29 mouse cellular contexts compared by ENCODE assay signal in the genomic region with DNA sequence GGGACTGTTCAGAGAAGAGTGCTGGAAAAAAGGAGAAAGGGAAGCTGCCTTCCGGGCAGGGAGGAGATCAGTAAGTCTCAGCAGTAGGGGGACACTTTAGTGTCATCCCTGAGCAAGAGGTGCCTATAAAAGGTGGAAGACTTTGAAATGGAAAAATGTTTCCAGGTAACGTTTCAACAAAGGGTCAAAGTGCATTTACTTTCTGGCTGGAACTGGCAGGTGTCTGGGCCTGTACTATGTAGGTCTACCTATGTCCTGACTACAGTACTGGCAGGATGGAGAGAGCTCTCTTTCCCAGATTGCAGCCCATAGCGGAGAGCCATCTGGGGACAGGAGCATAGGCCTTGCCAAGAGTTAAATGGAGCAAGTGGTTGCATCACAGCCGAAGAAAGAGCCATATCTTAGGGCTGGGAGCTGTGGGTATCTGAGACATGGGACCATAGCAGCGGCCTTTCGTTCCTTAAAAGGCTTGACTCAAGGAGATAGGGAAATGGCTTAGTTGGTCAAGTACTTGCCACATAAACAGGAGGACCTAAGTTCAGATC. TPM values are rescaled to one million over a fixed set of nuclear protein-coding genes. Genes with fewer than 3 reads are reported as not detected.
DNase-seq lines count a peak whose midpoint lies in the region; ATAC-seq lines count a peak whose summit lies in the region.
"Had no signal": no experiment of that assay in that cellular context is flagged by ENCODE, and none has a peak within 500 bp of the region (broad histone marks: within the 10 kb centered on the region; RNA-seq: fewer than 3 reads in every experiment).

No protein-coding gene starts in this region.

- peaks cover 7% of the 10 kb centered on the region for H3K36me3 ChIP-seq in intestine, embryonic 16.5 days (ENCODE audit: control insufficient read depth, insufficient read depth, low read length)
- H3K36me3 ChIP-seq in intestine, embryonic 15.5 days: peaks cover 9% of the 10 kb centered on the region; the same call in 1 of the 2 replicates
- H3K36me3 ChIP-seq in liver, embryonic 15.5 days (replicated peaks): peaks cover 23% of the 10 kb centered on the region

- H3K27me3 ChIP-seq in intestine, embryonic 16.5 days (replicated peaks; ENCODE audit: control insufficient read depth, insufficient read depth, low read length): no peaks in the 10 kb centered on the region
- no peaks in the 10 kb centered on the region for H3K27me3 ChIP-seq in intestine, embryonic 15.5 days (replicated peaks)
- H3K27me3 ChIP-seq in liver, embryonic 15.5 days: no peaks in the 10 kb centered on the region
- H3K27me3 ChIP-seq: CH12.LX; embryonic facial prominence, embryonic 12.5 days; forebrain, embryonic 13.5 days; midbrain, embryonic 15.5 days; neural tube, embryonic 15.5 days had no signal

- 80% methylated on average over 6 of the region's 6 CpGs for WGBS in intestine, embryonic 16.5 days
- WGBS in intestine, embryonic 15.5 days: 79% methylated on average over 6 of the region's 6 CpGs
- WGBS in liver, embryonic 15.5 days (ENCODE audit: insufficient replicate concordance): 78% methylated on average over 6 of the region's 6 CpGs

- peaks cover 4% of the 10 kb centered on the region; the same call in 1 of the 2 replicates for H3K4me1 ChIP-seq in intestine, embryonic 16.5 days (ENCODE audit: control insufficient read depth, insufficient read depth, low read length)
- H3K4me1 ChIP-seq in intestine, embryonic 15.5 days (replicated peaks): peaks cover 5% of the 10 kb centered on the region; the same call in 1 of the 2 replicates
- peaks cover 18% of the 10 kb centered on the region for H3K4me1 ChIP-seq in liver, embryonic 15.5 days (replicated peaks)

- H3K4me3 ChIP-seq in intestine, embryonic 16.5 days (ENCODE audit: low read length): no peak overlapping the region
- H3K4me3 ChIP-seq in intestine, embryonic 15.5 days (replicated peaks): no peak overlapping the region
- H3K4me3 ChIP-seq in liver, embryonic 15.5 days (replicated peaks): no peak overlapping the region
- H3K4me3 ChIP-seq: embryonic facial prominence, embryonic 12.5 days; erythroblast, embryonic 14.5 days; forebrain, embryonic 13.5 days; limb, embryonic 10.5 days; midbrain, embryonic 15.5 days; neural tube, embryonic 15.5 days had no signal

- H3K9ac ChIP-seq in intestine, embryonic 16.5 days (ENCODE audit: low read depth, low read length): no peak overlapping the region
- no peak overlapping the region for H3K9ac ChIP-seq in intestine, embryonic 15.5 days
- H3K9ac ChIP-seq in liver, embryonic 15.5 days: no peak overlapping the region
- H3K9ac ChIP-seq: embryonic facial prominence, embryonic 12.5 days; forebrain, embryonic 13.5 days; hindbrain, embryonic 14.5 days; midbrain, embryonic 15.5 days; neural tube, embryonic 15.5 days had no signal

- no peaks in the 10 kb centered on the region for H3K9me3 ChIP-seq in intestine, embryonic 16.5 days (ENCODE audit: control insufficient read depth, low read length)
- no peaks in the 10 kb centered on the region for H3K9me3 ChIP-seq in intestine, embryonic 15.5 days
- no peaks in the 10 kb centered on the region for H3K9me3 ChIP-seq in liver, embryonic 15.5 days (replicated peaks)
- H3K9me3 ChIP-seq: embryonic facial prominence, embryonic 12.5 days; forebrain, embryonic 13.5 days; limb, embryonic 10.5 days; midbrain, embryonic 15.5 days; neural tube, embryonic 15.5 days had no signal

- peak overlapping the region; percentile 47 for H3K27ac ChIP-seq in intestine, embryonic 16.5 days (ENCODE audit: low read length)
- no peak overlapping the region for H3K27ac ChIP-seq in intestine, embryonic 15.5 days
- peak overlapping the region; percentile 12 for H3K27ac ChIP-seq in liver, embryonic 15.5 days (replicated peaks)
- H3K27ac ChIP-seq: embryonic facial prominence, embryonic 12.5 days; forebrain, embryonic 13.5 days; hindbrain, embryonic 14.5 days; limb, embryonic 10.5 days; midbrain, embryonic 15.5 days; neural tube, embryonic 15.5 days had no signal

- no peak for ATAC-seq in cerebellum, adult (ENCODE audit: insufficient number of reproducible peaks, low FRiP score, low TSS enrichment)
- ATAC-seq in intestine, embryonic 16.5 days: no peak
- no peak for ATAC-seq in intestine, embryonic 15.5 days
- ATAC-seq in liver, embryonic 15.5 days (ENCODE audit: insufficient read depth): no peak
- ATAC-seq: forebrain, embryonic 13.5 days; midbrain, embryonic 15.5 days had no signal

- no peak overlapping the region for H3K4me2 ChIP-seq in intestine, embryonic 16.5 days (ENCODE audit: low read depth, low read length)
- H3K4me2 ChIP-seq in intestine, embryonic 15.5 days (replicated peaks): no peak overlapping the region
- no peak overlapping the region for H3K4me2 ChIP-seq in liver, embryonic 15.5 days
- H3K4me2 ChIP-seq: embryonic facial prominence, embryonic 12.5 days; forebrain, embryonic 13.5 days; hindbrain, embryonic 14.5 days; midbrain, embryonic 15.5 days; neural tube, embryonic 15.5 days had no signal

- DNase-seq in cerebellum, postnatal 14 days: peak; percentile 29 to 50
- peak; percentile 85 for DNase-seq in adipocyte (ENCODE audit: low spot score)
- no peak for DNase-seq in gastrocnemius, postnatal 25 days
- DNase-seq: cerebellum, adult 11 months; gastrocnemius, postnatal 14 days; heart, postnatal 14 days; kidney, postnatal 14 days; lung, adult 2 months; thymus, adult 18-20 months had no signal

RNA-seq across cellular contexts. Expression of gene Leap2, which starts 2.8 kb away (rescaled TPM):
- 17.8 and 52.6 TPM in 2 replicates for polyA plus RNA-seq in intestine, embryonic 16.5 days (2015; fragmentation: Nextera tagmentation; extraction: Ambion mirVana)
- polyA plus RNA-seq in intestine, embryonic 15.5 days (2015; fragmentation: Nextera tagmentation; extraction: Ambion mirVana): 7.3 and 12.9 TPM in 2 replicates
- 49.7 and 54.7 TPM in 2 replicates for polyA plus RNA-seq in liver, embryonic 15.5 days (2015; fragmentation: Nextera tagmentation; extraction: Ambion mirVana)
- total RNA-seq in gastrocnemius, postnatal 25 days (2021): not detected
- total RNA-seq: CH12.LX; gastrocnemius, postnatal 14 days; heart, postnatal 14 days; layer of hippocampus, adult 8-10 months; left cerebral cortex, adult 18-20 months; MEL had no signal
- polyA plus RNA-seq: brain, embryonic 14.5 days; erythroblast, embryonic 14.5 days; forebrain, embryonic 13.5 days; hindbrain, embryonic 14.5 days; intestine, embryonic 14.5 days; limb, embryonic 10.5 days; lung, adult 2 months; neural tube, embryonic 15.5 days; spleen, adult 2 months; urinary bladder, adult 2 months had no signal

RNA-seq across cellular contexts. Expression of gene Uqcrq, which starts 4.8 kb away (rescaled TPM):
- 1,029 and 1,034 TPM in 2 replicates for polyA plus RNA-seq in intestine, embryonic 16.5 days (2015; fragmentation: Nextera tagmentation; extraction: Ambion mirVana)
- polyA plus RNA-seq in intestine, embryonic 15.5 days (2015; fragmentation: Nextera tagmentation; extraction: Ambion mirVana): 791 and 876 TPM in 2 replicates
- polyA plus RNA-seq in liver, embryonic 15.5 days (2015; fragmentation: Nextera tagmentation; extraction: Ambion mirVana): 473 and 512 TPM in 2 replicates
- 1,000 to 10,000 TPM; 1,448 to 1,479 TPM for total RNA-seq in gastrocnemius, postnatal 25 days (2021)

RNA-seq across cellular contexts. Expression of gene Gdf9, which starts 5.0 kb away (rescaled TPM):
- 0.99 and 1.4 TPM in 2 replicates for polyA plus RNA-seq in intestine, embryonic 16.5 days (2015; fragmentation: Nextera tagmentation; extraction: Ambion mirVana)
- polyA plus RNA-seq in intestine, embryonic 15.5 days (2015; fragmentation: Nextera tagmentation; extraction: Ambion mirVana): 1.3 and 1.6 TPM in 2 replicates
- polyA plus RNA-seq in liver, embryonic 15.5 days (2015; fragmentation: Nextera tagmentation; extraction: Ambion mirVana): 0.13 and 0.24 TPM in 2 replicates
- total RNA-seq in gastrocnemius, postnatal 25 days (2021): under 1 TPM; 0.20 to 0.54 TPM
- polyA plus RNA-seq: erythroblast, embryonic 14.5 days had no signal

RNA-seq across cellular contexts. Expression of gene Gm10447, which starts 31.1 kb away (rescaled TPM):
- polyA plus RNA-seq in intestine, embryonic 16.5 days (2015; fragmentation: Nextera tagmentation; extraction: Ambion mirVana): 0.06 and 0.07 TPM in 2 replicates
- polyA plus RNA-seq in intestine, embryonic 15.5 days (2015; fragmentation: Nextera tagmentation; extraction: Ambion mirVana): 0.10 TPM in 1 of 2 replicates, not detected in the other
- 0.09 and 0.13 TPM in 2 replicates for polyA plus RNA-seq in liver, embryonic 15.5 days (2015; fragmentation: Nextera tagmentation; extraction: Ambion mirVana)
- not detected for total RNA-seq in gastrocnemius, postnatal 25 days (2021)
- total RNA-seq: CH12.LX; gastrocnemius, postnatal 14 days; heart, postnatal 14 days; megakaryocyte-erythroid progenitor cell, adult 5-6 weeks; MEL had no signal
- polyA plus RNA-seq: brain, embryonic 14.5 days; erythroblast, embryonic 14.5 days; forebrain, embryonic 13.5 days; intestine, embryonic 14.5 days; midbrain, embryonic 15.5 days; neural tube, embryonic 15.5 days had no signal

RNA-seq across cellular contexts. Expression of gene Shroom1, which starts 31.2 kb away (rescaled TPM):
- 1.3 and 1.4 TPM in 2 replicates for polyA plus RNA-seq in intestine, embryonic 16.5 days (2015; fragmentation: Nextera tagmentation; extraction: Ambion mirVana)
- polyA plus RNA-seq in intestine, embryonic 15.5 days (2015; fragmentation: Nextera tagmentation; extraction: Ambion mirVana): 1.3 and 1.5 TPM in 2 replicates
- polyA plus RNA-seq in liver, embryonic 15.5 days (2015; fragmentation: Nextera tagmentation; extraction: Ambion mirVana): 2.9 and 4.0 TPM in 2 replicates
- under 1 TPM; 0.23 to 0.35 TPM for total RNA-seq in gastrocnemius, postnatal 25 days (2021)
- total RNA-seq: CH12.LX; megakaryocyte-erythroid progenitor cell, adult 5-6 weeks; MEL had no signal
- polyA plus RNA-seq: erythroblast, embryonic 14.5 days had no signal
